Mouse (Mus musculus): ENCODE results near the gene Tns1. TPM values are rescaled to one million over a fixed set of nuclear protein-coding genes. Genes with fewer than 3 reads are reported as not detected.

Tns1 gene
- polyA plus RNA-seq, 1 experiment from 2014 or later: 28.8 TPM

- H3K4me1 ChIP-seq (replicated peaks; ENCODE audit: control insufficient read depth, insufficient read depth): peaks cover 16% of the 10 kb centered on the region
- no peak overlapping the region for H3K4me3 ChIP-seq (ENCODE audit: low read depth, low read length)
- no peaks in the 10 kb centered on the region for H3K27me3 ChIP-seq (ENCODE audit: control insufficient read depth, insufficient read depth, low read length)
- no peaks in the 10 kb centered on the region for H3K36me3 ChIP-seq (ENCODE audit: control insufficient read depth, insufficient read depth, low read length)
- H3K4me2 ChIP-seq (replicated peaks; ENCODE audit: low read depth): no peak overlapping the region
- H3K27ac ChIP-seq (replicated peaks): no peak overlapping the region
- no peaks in the 10 kb centered on the region for H3K9me3 ChIP-seq (ENCODE audit: control insufficient read depth, low read length)
- WGBS: 84% methylated on average over 1 of the region's 1 CpGs
- no peak overlapping the region for H3K9ac ChIP-seq (ENCODE audit: low read length)
- DNase-seq (ENCODE audit: low spot score) (no peak), ATAC-seq (ENCODE audit: low FRiP score, low TSS enrichment) (no peak)
- TF ChIP-seq EP300 (optimal IDR thresholded peaks at IDR 0.05) (no peak), CTCF (IDR thresholded peaks at IDR 0.05; ENCODE audit: low read depth) (no peak)
Measured at GRCm38 (mm10) chr1:74044421-74044820, 79.8 kb downstream of the Tns1 start.

DNA sequence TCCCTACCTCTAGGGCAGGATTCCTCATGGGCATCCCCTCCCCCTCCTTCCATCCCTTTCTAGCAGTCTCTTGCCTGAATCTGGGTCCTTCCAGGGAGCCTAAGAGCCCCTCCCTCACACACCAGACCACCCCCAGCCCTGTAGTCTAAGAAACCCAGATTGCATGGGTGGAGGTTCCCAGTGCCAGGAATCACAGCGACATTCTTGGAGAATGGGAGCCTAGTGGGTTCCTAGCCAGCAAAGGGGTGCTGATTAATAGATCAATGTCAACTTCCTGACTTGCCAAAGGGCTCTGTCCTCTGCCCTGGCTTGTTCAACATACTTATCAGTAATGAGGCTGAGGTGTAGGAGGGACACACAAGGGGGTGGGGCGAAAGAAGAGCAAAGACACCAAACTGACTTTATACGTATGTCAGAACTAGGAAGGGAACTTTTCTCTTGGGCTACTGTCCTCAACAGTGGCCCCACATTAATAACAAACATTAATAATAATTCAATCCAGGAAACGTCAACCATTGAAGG, 80.6 kb downstream of the Tns1 start:
- no peak for TF ChIP-seq EP300 (optimal IDR thresholded peaks at IDR 0.05)
- WGBS: 35% methylated on average over 4 of the region's 4 CpGs
- Histone ChIP-seq H3K4me2 (replicated peaks; ENCODE audit: low read depth) (no peak overlapping the region), H3K4me1 (replicated peaks; ENCODE audit: control insufficient read depth, insufficient read depth) (peaks cover 16% of the 10 kb centered on the region), H3K4me3 (ENCODE audit: low read depth, low read length) (no peak overlapping the region), H3K36me3 (ENCODE audit: control insufficient read depth, insufficient read depth, low read length) (no peaks in the 10 kb centered on the region), H3K27me3 (ENCODE audit: control insufficient read depth, insufficient read depth, low read length) (no peaks in the 10 kb centered on the region), H3K27ac (replicated peaks) (no peak overlapping the region), H3K9me3 (ENCODE audit: control insufficient read depth, low read length) (no peaks in the 10 kb centered on the region), H3K9ac (ENCODE audit: low read length) (no peak overlapping the region)
- ATAC-seq (ENCODE audit: low FRiP score, low TSS enrichment) (no peak; the same call in 1 of the 2 replicates), DNase-seq (ENCODE audit: low spot score) (no peak)

GRCm38 (mm10) chr1:74042711-74043467, 81.4 kb downstream of the Tns1 start:
- no peak overlapping the region for H3K4me3 ChIP-seq (ENCODE audit: low read depth, low read length)
- no peak overlapping the region for H3K27ac ChIP-seq (replicated peaks)
- no peak for DNase-seq (ENCODE audit: low spot score)
- no peaks in the 10 kb centered on the region for H3K9me3 ChIP-seq (ENCODE audit: control insufficient read depth, low read length)
- WGBS: 48% methylated on average over 3 of the region's 3 CpGs
- peaks cover 16% of the 10 kb centered on the region for H3K4me1 ChIP-seq (replicated peaks; ENCODE audit: control insufficient read depth, insufficient read depth)
- H3K36me3 ChIP-seq (ENCODE audit: control insufficient read depth, insufficient read depth, low read length): no peaks in the 10 kb centered on the region
- no peak overlapping the region for H3K9ac ChIP-seq (ENCODE audit: low read length)
- ATAC-seq (ENCODE audit: low FRiP score, low TSS enrichment): peak; percentile 13; the same call in 1 of the 2 replicates
- no peak overlapping the region for H3K4me2 ChIP-seq (replicated peaks; ENCODE audit: low read depth)
- TF ChIP-seq EP300 (optimal IDR thresholded peaks at IDR 0.05): no peak
- TF ChIP-seq CTCF (IDR thresholded peaks at IDR 0.05; ENCODE audit: low read depth): no peak
- no peaks in the 10 kb centered on the region for H3K27me3 ChIP-seq (ENCODE audit: control insufficient read depth, insufficient read depth, low read length)

GRCm38 (mm10) chr1:74041692-74042091, 82.6 kb downstream of the Tns1 start:
- no peak overlapping the region for H3K4me2 ChIP-seq (replicated peaks; ENCODE audit: low read depth)
- no peaks in the 10 kb centered on the region for H3K36me3 ChIP-seq (ENCODE audit: control insufficient read depth, insufficient read depth, low read length)
- TF ChIP-seq CTCF (IDR thresholded peaks at IDR 0.05; ENCODE audit: low read depth): no peak
- TF ChIP-seq EP300 (optimal IDR thresholded peaks at IDR 0.05): no peak
- ATAC-seq (ENCODE audit: low FRiP score, low TSS enrichment) (no peak), DNase-seq (ENCODE audit: low spot score) (no peak)
- no peak overlapping the region for H3K27ac ChIP-seq (replicated peaks)
- no peaks in the 10 kb centered on the region for H3K9me3 ChIP-seq (ENCODE audit: control insufficient read depth, low read length)
- WGBS: 35% methylated on average over 8 of the region's 8 CpGs
- H3K4me3 ChIP-seq (ENCODE audit: low read depth, low read length): no peak overlapping the region
- no peak overlapping the region for H3K9ac ChIP-seq (ENCODE audit: low read length)
- H3K4me1 ChIP-seq (replicated peaks; ENCODE audit: control insufficient read depth, insufficient read depth): peaks cover 19% of the 10 kb centered on the region
- no peaks in the 10 kb centered on the region for H3K27me3 ChIP-seq (ENCODE audit: control insufficient read depth, insufficient read depth, low read length)

DNA sequence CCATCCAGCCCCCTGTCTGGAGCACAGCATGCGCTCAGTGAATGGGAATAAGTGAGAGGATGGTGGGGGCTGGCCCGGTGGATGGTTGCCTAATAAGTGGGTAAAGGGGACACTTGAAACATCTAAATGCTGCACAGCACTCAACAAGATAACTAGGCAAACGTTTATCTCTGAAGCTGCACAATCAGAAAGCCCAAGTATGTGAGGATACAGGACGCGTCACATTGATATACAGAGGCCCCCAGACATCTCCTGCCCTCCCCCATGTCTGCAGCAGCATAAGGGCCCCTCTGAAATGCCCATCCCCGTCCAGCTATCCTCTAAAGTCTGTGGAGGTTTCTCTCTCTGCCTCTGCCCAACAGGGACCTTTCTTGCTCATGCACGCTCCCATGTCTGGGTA, 83.1 kb downstream of the Tns1 start:
- Histone ChIP-seq H3K27me3 (ENCODE audit: control insufficient read depth, insufficient read depth, low read length) (no peaks in the 10 kb centered on the region), H3K4me1 (replicated peaks; ENCODE audit: control insufficient read depth, insufficient read depth) (peaks cover 19% of the 10 kb centered on the region), H3K4me2 (replicated peaks; ENCODE audit: low read depth) (no peak overlapping the region), H3K4me3 (ENCODE audit: low read depth, low read length) (no peak overlapping the region), H3K9me3 (ENCODE audit: control insufficient read depth, low read length) (no peaks in the 10 kb centered on the region), H3K27ac (replicated peaks) (no peak overlapping the region), H3K36me3 (ENCODE audit: control insufficient read depth, insufficient read depth, low read length) (no peaks in the 10 kb centered on the region), H3K9ac (ENCODE audit: low read length) (no peak overlapping the region)
- DNase-seq (ENCODE audit: low spot score): no peak
- TF ChIP-seq EP300 (optimal IDR thresholded peaks at IDR 0.05): no peak
- no peak for TF ChIP-seq CTCF (IDR thresholded peaks at IDR 0.05; ENCODE audit: low read depth)
- no peak for ATAC-seq (ENCODE audit: low FRiP score, low TSS enrichment)
- WGBS: 78% methylated on average over 7 of the region's 7 CpGs
